Mouse (Mus musculus) hindbrain, postnatal 0 days (tissue): Measurements from ENCODE around the gene Tmem17. TPM values are rescaled to one million over a fixed set of nuclear protein-coding genes. Genes with fewer than 3 reads are reported as not detected.

Source experiments
- ATAC-seq: fragments of 200-750 bp; cut with Nextera tagmentation; 2 replicates; pipeline ENCODE4 v1.8.0; 2017; ENCODE audit warnings: mild to moderate bottlenecking, moderate TSS enrichment, moderate library complexity
- DNase-seq: peaks from one replicate; pipeline ENCODE4 v3.0.0-alpha.2; 2015; ENCODE audit warnings: low spot score
- H3K27ac ChIP-seq: fragments of 300-500 bp; sonication (generic); 2 replicates; pipeline ENCODE4 v1.5.1; 2014; ENCODE audit warnings: mild to moderate bottlenecking
- H3K27me3 ChIP-seq: fragments of 300-500 bp; sonication (generic); 2 replicates; pipeline ENCODE4 v1.6.1; 2014; ENCODE audit warnings: low read length, mixed read lengths; ENCODE audit not compliant: insufficient read depth
- H3K36me3 ChIP-seq: fragments of 300-500 bp; sonication (generic); 2 replicates; pipeline ENCODE4 v1.6.1; 2014; ENCODE audit warnings: low read length, mixed read lengths; ENCODE audit not compliant: insufficient read depth
- H3K4me1 ChIP-seq: fragments of 300-500 bp; sonication (generic); 2 replicates; pipeline ENCODE4 v1.6.1; 2014; ENCODE audit warnings: antibody characterized with exemption, low read length, mixed read lengths; ENCODE audit not compliant: insufficient read depth
- H3K4me2 ChIP-seq: fragments of 300-500 bp; sonication (generic); 2 replicates; pipeline ENCODE4 v1.6.1; 2014; ENCODE audit warnings: low read depth, mild to moderate bottlenecking, low read length, moderate library complexity, mixed read lengths
- H3K4me3 ChIP-seq: fragments of 300-500 bp; sonication (generic); 2 replicates; pipeline ENCODE4 v1.5.1; 2014; ENCODE audit warnings: low read length
- H3K9ac ChIP-seq: fragments of 300-500 bp; sonication (generic); replicated peaks from 2 replicates; pipeline ENCODE4 v1.6.1; 2014; ENCODE audit warnings: mild to moderate bottlenecking, low read length, moderate library complexity, mixed read lengths
- H3K9me3 ChIP-seq: fragments of 300-500 bp; sonication (generic); 2 replicates; pipeline ENCODE4 v1.6.1; 2016; ENCODE audit warnings: low read length, mixed read lengths
- CTCF ChIP-seq: IDR thresholded peaks from 2 replicates; pipeline ENCODE4 v1.5.1; 2016; ENCODE audit warnings: antibody characterized with exemption, control low read depth, low read depth
- WGBS: fragments of 180-500 bp; shearing (Covaris S2); extraction: QIAGEN DNeasy Blood & Tissue Kit; methylation state at CpG from one replicate; pipeline ENCODE4 v1.1.7; 2014; 5-methylcytosine and 5-hydroxymethylcytosine counted together
- polyA plus RNA-seq: library from polyadenylated mRNA; unstranded; fragments of >200 nt; fragmentation: Nextera tagmentation; extraction: Ambion mirVana; gene quantifications from 2 replicates; pipeline ENCODE4 v1.2.1, GENCODE M21; 2015
- total RNA-seq: library from RNA; depleted of rRNA; stranded (reverse); fragments of >200 nt; gene quantifications from 2 replicates; pipeline ENCODE4 v1.2.3, GENCODE M21; 2014; rRNA removed

Tmem17 gene
- total RNA-seq (20.5 and 23.7 TPM in 2 replicates), polyA plus RNA-seq (23.5 and 23.7 TPM in 2 replicates)

DNA sequence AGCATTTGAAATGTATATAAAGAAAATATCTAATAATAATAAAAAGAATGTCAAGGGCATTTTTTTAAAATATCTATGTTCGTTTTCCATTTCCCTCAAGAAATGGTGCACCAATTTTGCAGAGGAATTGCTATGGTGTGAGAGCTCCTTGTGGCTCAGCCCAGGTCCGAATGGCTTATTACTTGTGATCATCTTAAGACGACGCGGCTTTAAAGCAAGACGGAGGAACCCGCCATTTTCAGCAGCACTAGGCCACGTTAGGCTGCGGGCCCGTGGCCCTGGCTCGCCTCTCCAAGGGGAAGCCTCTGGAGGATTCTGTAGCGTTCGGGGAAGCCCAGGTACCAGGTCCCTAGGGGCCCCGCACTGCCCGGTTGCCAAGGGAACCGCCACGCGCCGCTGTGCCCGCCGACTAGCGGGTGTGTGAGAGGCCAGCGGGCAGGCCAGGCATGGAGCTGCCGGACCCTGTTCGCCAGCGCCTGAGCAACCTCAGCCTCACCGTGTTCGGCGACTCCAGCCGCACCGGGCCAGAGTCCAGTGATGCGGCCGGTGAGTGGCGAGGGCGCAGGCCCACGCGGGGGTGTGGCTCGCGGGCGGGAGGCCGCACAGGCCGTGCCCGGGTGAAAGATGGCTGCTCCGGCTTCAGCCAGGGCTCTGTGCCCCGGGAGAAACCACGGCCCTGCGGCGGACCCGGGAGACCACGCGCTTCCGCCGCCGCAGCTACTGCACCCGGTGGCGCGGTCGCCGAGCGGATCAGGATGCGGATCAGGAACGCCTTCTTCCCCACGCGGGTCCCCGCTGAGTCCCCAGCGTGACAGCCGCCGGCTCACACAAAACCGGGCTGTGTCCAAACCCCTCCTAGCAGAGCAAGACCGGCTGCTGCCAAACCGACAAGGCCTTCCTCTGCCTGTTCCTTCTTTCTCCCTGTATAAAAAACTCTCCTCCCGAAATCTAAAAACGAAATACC, at the start of gene Tmem17:
TSS of gene Tmem17 (plus strand) at position 51 of the 964 bp plus-strand sequence.
- Histone ChIP-seq H3K4me1 (peaks cover 4% of the 10 kb centered on the region; the same call in 1 of the 2 replicates), H3K27me3 (no peaks in the 10 kb centered on the region), H3K9me3 (no peaks in the 10 kb centered on the region), H3K4me2 (peak within 1 kb of the TSS; percentile 76), H3K4me3 (peak within 1 kb of the TSS; percentile 75), H3K27ac (peak within 1 kb of the TSS; percentile 100), H3K9ac (peak within 1 kb of the TSS; percentile 97), H3K36me3 (no peaks in the 10 kb centered on the region)
- WGBS: under 1% methylated on average over 71 of the region's 73 CpGs
- peak; percentile 90 for DNase-seq
- peak; percentile 97 for ATAC-seq
- peak; percentile 30 for TF ChIP-seq CTCF

DNA sequence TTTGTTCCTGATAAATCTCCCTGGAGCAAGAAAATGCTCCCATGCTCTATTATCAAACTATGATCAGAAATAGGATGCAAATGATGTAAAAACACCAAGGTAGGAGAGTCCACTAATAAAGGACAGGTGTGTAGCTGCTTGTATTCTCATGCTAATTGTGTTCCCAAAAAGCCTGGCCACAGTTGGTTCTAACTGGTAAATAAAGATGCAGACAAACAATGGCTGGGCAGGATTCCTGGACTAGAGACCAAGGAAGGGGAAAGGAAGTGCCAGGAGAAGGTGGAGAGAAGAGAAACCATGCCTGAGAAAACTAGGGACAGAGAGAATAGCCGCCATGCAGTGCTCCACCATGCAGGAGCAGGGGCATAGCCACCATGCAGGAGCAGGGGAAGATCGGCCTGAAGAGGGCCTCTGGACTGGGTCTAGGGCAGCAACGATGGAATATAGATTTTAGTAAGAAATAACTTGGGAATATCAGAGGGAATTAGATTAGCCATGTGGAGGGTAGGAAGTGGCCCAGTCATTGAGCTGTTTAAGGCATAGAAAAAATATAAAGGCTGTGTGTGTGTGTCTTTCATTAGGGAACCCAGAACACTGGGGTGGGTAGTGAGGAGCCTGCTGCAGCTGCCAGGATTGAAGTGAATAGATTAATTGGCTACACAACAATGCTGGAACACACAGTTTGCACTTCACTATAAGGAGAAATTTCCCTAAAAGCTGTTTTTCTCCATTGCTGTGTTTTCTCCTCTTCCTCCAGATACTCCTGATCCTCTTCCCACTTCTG, 31.9 kb upstream of the Tmem17 start:
- no peak for TF ChIP-seq CTCF
- no peak for ATAC-seq
- Histone ChIP-seq H3K4me3 (no peak overlapping the region), H3K9ac (no peak overlapping the region), H3K27me3 (no peaks in the 10 kb centered on the region), H3K9me3 (no peaks in the 10 kb centered on the region), H3K36me3 (no peaks in the 10 kb centered on the region), H3K4me2 (no peak overlapping the region), H3K4me1 (no peaks in the 10 kb centered on the region), H3K27ac (no peak overlapping the region; the same call in 1 of the 2 replicates)
- no peak for DNase-seq
- WGBS: 58% methylated on average over 3 of the region's 3 CpGs

DNA sequence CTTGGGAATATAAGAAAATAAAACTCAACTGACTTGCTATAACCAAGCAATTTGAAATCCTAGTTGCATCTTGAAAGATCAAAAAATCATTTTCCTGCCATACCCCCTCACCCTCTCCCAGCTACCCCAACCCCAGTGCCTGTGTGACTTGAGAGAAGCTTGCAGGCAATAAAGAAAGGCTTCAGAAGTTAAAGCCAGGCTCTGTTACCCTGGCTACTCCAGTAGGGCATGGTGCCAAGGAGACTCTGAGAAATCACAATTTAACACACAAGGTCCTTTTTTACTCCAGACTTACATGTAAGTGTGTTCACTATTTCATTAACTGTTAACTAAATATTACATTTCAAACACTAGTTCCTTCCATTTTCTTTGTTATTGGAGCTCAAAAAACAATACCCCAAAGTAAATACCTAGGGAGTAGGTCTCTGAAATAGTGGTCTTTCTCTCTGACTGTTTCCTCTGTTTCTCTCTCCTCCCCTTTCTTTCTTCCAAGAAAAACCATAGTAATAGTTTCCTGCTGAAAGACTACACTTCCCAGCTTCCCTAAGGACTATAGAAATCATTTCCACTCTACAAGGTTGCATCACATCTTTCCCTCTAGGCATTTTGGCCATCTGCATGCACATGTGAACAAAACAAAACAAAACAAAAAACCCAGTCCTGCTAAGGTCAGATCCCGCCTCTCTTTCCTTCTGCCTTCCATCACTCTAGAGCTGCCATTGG, 30.1 kb upstream of the Tmem17 start:
- Histone ChIP-seq H3K9ac (no peak overlapping the region), H3K9me3 (no peaks in the 10 kb centered on the region), H3K27me3 (no peaks in the 10 kb centered on the region), H3K27ac (peak overlapping the region; percentile 12; the same call in 1 of the 2 replicates), H3K4me3 (no peak overlapping the region), H3K36me3 (no peaks in the 10 kb centered on the region), H3K4me1 (no peaks in the 10 kb centered on the region), H3K4me2 (no peak overlapping the region)
- 65% methylated on average over 1 of the region's 1 CpGs for WGBS
- ATAC-seq (peak; percentile 70), DNase-seq (peak; percentile 67)
- no peak for TF ChIP-seq CTCF

DNA sequence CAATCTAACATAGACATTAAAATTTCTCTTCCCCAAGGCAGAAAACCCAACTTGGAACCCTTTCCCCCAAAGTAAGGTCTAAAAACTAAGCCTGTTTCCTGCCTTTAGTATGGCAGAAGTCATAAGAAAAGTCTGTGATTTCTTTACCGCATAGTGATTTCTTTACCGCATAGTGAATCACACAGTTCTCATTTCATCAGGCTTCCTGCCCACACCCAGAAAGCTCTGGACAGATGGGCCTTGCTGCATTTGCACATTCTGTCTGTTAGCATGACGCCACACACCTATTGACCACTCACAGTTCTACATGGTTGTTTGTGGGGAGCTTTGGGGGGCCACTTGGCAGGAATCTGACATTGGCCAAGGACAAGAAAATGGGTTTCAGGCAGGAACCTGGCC, 29.5 kb upstream of the Tmem17 start:
- Histone ChIP-seq H3K27me3 (no peaks in the 10 kb centered on the region), H3K36me3 (no peaks in the 10 kb centered on the region), H3K4me2 (no peak overlapping the region), H3K9ac (no peak overlapping the region), H3K9me3 (no peaks in the 10 kb centered on the region), H3K4me1 (no peaks in the 10 kb centered on the region), H3K4me3 (no peak overlapping the region), H3K27ac (no peak overlapping the region)
- no peak for DNase-seq
- ATAC-seq: no peak
- no peak for TF ChIP-seq CTCF
- WGBS: 71% methylated on average over 3 of the region's 3 CpGs

DNA sequence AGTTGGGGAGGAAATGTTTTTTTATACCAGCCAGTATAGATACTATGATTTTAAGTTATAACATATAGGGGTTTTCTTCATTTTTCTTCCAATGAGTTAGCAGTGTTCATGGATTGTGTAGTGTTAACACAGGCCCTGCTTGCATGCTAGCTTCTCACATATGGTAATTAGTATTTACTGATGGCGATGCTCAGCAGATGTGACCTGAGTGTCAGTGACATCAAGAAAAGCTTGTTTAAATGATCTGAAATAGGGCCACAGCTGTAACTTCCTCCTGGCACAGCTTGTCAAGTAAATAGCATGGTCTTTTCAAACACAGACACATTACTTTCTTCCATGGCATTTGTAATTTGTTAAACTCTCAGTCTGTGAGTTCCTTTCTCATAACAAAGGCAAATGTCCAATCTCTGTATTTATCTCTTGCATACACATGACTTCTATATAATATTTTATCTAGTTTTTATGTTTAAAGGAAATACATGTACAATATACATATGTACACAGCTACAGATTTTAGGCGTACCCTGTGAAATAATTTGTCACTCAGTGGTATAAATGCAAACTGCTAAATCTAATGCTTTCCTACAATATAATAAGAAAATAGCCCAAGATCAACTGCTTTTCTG, 18.1 kb upstream of the Tmem17 start:
- WGBS: 67% methylated on average over 2 of the region's 2 CpGs
- no peak for ATAC-seq
- no peaks in the 10 kb centered on the region for H3K27me3 ChIP-seq

DNA sequence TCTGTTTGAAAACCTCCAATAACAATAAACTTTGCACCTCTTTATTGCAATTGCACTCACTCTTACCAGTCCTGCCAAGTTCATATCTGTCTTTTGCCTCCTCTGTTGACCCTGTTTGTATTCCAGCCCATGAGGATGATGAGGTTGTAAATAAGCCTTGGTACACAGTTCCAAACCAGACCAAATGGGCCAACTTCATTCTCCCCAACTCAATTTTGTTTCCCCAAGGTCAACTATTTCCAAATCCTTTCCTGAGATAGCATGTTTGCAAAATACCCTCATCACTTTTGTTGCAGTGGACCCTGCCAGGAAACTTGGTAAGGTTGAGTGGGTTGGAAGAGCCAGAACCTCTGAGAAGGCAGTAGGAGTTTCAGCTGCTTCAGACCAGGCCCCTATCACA, 16.9 kb upstream of the Tmem17 start:
- Histone ChIP-seq H3K27me3 (no peaks in the 10 kb centered on the region), H3K9me3 (no peaks in the 10 kb centered on the region), H3K4me2 (no peak overlapping the region), H3K4me1 (no peaks in the 10 kb centered on the region), H3K36me3 (no peaks in the 10 kb centered on the region), H3K27ac (no peak overlapping the region), H3K9ac (no peak overlapping the region), H3K4me3 (no peak overlapping the region)
- no peak for TF ChIP-seq CTCF
- no peak for DNase-seq
- ATAC-seq: no peak

More for the DNA sequence above, 18.1 kb upstream of the Tmem17 start:
- TF ChIP-seq CTCF: no peak
- H3K4me1 ChIP-seq: no peaks in the 10 kb centered on the region
- H3K27ac ChIP-seq: no peak overlapping the region
- H3K36me3 ChIP-seq: no peaks in the 10 kb centered on the region
- no peak overlapping the region for H3K9ac ChIP-seq
- H3K4me2 ChIP-seq: no peak overlapping the region
- H3K4me3 ChIP-seq: no peak overlapping the region
- DNase-seq: no peak
- H3K9me3 ChIP-seq: no peaks in the 10 kb centered on the region
